Mouse (Mus musculus) forebrain, embryonic 10.5 days (tissue): ENCODE results near the gene Sfrp2. TPM values are rescaled to one million over a fixed set of nuclear protein-coding genes. Genes with fewer than 3 reads are reported as not detected.

Source experiments
- DNase-seq: peaks from one replicate; pipeline ENCODE4 v3.0.0-alpha.2; 2017; ENCODE audit warnings: low spot score; ENCODE audit errors: extremely low spot score
- H3K27ac ChIP-seq: fragments of 300-500 bp; sonication (generic); 2 replicates; pipeline ENCODE4 v1.5.1; 2016; ENCODE audit warnings: mild to moderate bottlenecking
- H3K27me3 ChIP-seq: fragments of 300-500 bp; sonication (generic); 2 replicates; pipeline ENCODE4 v1.6.1; 2016; ENCODE audit warnings: mild to moderate bottlenecking; ENCODE audit not compliant: poor library complexity, severe bottlenecking
- H3K36me3 ChIP-seq: fragments of 300-500 bp; sonication (generic); replicated peaks from 2 replicates; pipeline ENCODE4 v1.6.1; 2016; ENCODE audit warnings: mild to moderate bottlenecking, moderate library complexity
- H3K4me1 ChIP-seq: fragments of 300-500 bp; sonication (generic); 2 replicates; pipeline ENCODE4 v1.6.1; 2016
- H3K4me3 ChIP-seq: fragments of 300-500 bp; sonication (generic); 2 replicates; pipeline ENCODE4 v1.5.1; 2016; ENCODE audit warnings: mild to moderate bottlenecking, moderate library complexity
- H3K9me3 ChIP-seq: fragments of 300-500 bp; sonication (generic); 2 replicates; pipeline ENCODE4 v1.6.1; 2016; ENCODE audit warnings: mild to moderate bottlenecking, moderate library complexity
- WGBS: fragments of 180-500 bp; shearing (Covaris S2); methylation state at CpG from one replicate; pipeline ENCODE4 v1.1.7; 2016; 5-methylcytosine and 5-hydroxymethylcytosine counted together
- polyA plus RNA-seq: library from polyadenylated mRNA; unstranded; fragments of >200 nt; fragmentation: Nextera tagmentation; extraction: Ambion mirVana; gene quantifications from 2 replicates; pipeline ENCODE4 v1.2.1, GENCODE M21; 2016

Sfrp2 gene
- polyA plus RNA-seq, 1 experiment from 2014 or later = 121 TPM

- WGBS = 86% methylated on average over 10 of the region's 10 CpGs
- Histone ChIP-seq H3K36me3 (peaks cover under 1% of the 10 kb centered on the region; the same call in 1 of the 2 replicates), H3K27ac (no peak overlapping the region), H3K9me3 (peaks cover 1% of the 10 kb centered on the region; the same call in 1 of the 2 replicates), H3K4me1 (peaks cover 41% of the 10 kb centered on the region), H3K4me3 (no peak overlapping the region), H3K27me3 (no peaks in the 10 kb centered on the region)
- no peak for DNase-seq
Observed at GRCm38 (mm10) chr3:83781460-83782222, 15.5 kb downstream of the Sfrp2 start.

DNA sequence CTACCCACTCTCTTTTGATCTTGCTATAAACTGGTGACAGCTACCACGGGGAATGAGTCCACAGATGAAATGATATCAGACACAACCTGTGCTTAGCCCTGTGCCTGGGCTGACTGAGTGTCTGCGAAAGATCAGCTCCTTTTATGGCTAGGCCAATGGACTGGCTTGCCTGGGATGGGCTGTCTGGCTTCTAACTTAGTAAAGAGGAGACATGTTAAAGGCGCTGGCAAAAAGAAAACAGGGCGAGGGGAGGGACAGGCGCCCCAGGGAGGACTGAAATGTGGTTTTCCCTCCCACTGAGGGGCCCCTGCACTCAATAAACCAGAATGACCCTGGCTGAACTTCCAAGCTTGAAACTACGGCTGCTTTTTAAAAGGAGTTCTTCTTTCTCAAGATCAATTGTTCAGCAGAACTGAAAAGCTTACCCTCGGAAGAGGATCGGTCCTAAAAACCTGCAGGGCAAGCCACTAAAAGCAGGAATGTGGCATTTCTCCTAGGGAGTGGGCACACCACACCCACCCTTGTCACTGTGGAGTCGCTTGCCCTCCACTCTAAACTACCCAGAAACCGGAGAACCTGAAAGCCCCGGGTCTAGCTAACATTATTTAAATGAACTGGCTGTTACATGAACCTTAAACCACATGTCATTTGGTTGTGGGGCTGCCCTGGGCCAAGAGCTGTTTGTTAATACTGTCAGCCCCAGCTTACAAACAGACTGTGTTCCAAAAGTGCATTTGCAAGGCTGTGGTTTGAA, 17.8 kb downstream of the Sfrp2 start:
- H3K4me1 ChIP-seq = peaks cover 40% of the 10 kb centered on the region
- 0 out of 2 replicates have a peak overlapping the region, but pooled peaks have one; percentile 9 for H3K4me3 ChIP-seq
- H3K9me3 ChIP-seq = peaks cover 8% of the 10 kb centered on the region; the same call in 1 of the 2 replicates
- DNase-seq = no peak
- 9% methylated on average over 11 of the region's 11 CpGs for WGBS
- H3K27ac ChIP-seq = peak overlapping the region; percentile 71
- H3K27me3 ChIP-seq = peaks cover 14% of the 10 kb centered on the region
- H3K36me3 ChIP-seq = peaks cover 3% of the 10 kb centered on the region; the same call in 1 of the 2 replicates

DNA sequence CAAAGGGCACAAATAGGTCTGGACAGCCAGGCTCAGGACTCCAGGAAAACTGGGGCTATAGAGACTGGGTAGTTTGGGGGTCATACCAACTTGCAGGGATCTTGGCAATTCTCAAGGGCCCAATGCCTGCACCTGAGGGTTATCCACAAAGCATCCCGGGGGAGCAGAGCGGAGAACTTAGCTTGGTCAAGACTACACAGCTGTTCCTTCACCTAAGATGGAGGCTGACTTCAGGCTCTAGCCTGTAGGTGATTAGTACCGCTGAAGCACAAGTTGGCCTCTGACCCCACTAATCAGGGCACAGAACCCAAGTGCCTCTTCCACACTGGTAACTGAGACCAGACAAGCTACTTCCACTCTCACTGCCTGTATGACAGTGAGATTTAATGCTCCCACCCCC, 18.6 kb downstream of the Sfrp2 start:
- Histone ChIP-seq H3K4me1 (peaks cover 43% of the 10 kb centered on the region), H3K27ac (peak overlapping the region; percentile 71), H3K9me3 (peaks cover 8% of the 10 kb centered on the region; the same call in 1 of the 2 replicates), H3K36me3 (peaks cover 3% of the 10 kb centered on the region; the same call in 1 of the 2 replicates), H3K27me3 (peaks cover 22% of the 10 kb centered on the region), H3K4me3 (no peak overlapping the region)
- 60% methylated on average over 3 of the region's 3 CpGs for WGBS
- DNase-seq = no peak

- WGBS = 31% methylated on average over 2 of the region's 2 CpGs
Observed at GRCm38 (mm10) chr3:83787086-83787485, 21.0 kb downstream of the Sfrp2 start.

GRCm38 (mm10) chr3:83787776-83788305, 21.7 kb downstream of the Sfrp2 start:
- Histone ChIP-seq H3K27ac (no peak overlapping the region), H3K4me3 (no peak overlapping the region), H3K27me3 (peaks cover 34% of the 10 kb centered on the region), H3K9me3 (peaks cover 8% of the 10 kb centered on the region; the same call in 1 of the 2 replicates), H3K4me1 (peaks cover 41% of the 10 kb centered on the region), H3K36me3 (peaks cover 3% of the 10 kb centered on the region; the same call in 1 of the 2 replicates)
- DNase-seq = no peak
- whole genome bisulfite sequencing = 84% methylated on average over 7 of the region's 7 CpGs

More at GRCm38 (mm10) chr3:83787086-83787485, 21.0 kb downstream of the Sfrp2 start:
- Histone ChIP-seq H3K27ac (no peak overlapping the region), H3K4me3 (no peak overlapping the region), H3K36me3 (peaks cover 3% of the 10 kb centered on the region; the same call in 1 of the 2 replicates), H3K4me1 (peaks cover 48% of the 10 kb centered on the region), H3K9me3 (peaks cover 8% of the 10 kb centered on the region; the same call in 1 of the 2 replicates), H3K27me3 (peaks cover 34% of the 10 kb centered on the region)
- no peak for DNase-seq

DNA sequence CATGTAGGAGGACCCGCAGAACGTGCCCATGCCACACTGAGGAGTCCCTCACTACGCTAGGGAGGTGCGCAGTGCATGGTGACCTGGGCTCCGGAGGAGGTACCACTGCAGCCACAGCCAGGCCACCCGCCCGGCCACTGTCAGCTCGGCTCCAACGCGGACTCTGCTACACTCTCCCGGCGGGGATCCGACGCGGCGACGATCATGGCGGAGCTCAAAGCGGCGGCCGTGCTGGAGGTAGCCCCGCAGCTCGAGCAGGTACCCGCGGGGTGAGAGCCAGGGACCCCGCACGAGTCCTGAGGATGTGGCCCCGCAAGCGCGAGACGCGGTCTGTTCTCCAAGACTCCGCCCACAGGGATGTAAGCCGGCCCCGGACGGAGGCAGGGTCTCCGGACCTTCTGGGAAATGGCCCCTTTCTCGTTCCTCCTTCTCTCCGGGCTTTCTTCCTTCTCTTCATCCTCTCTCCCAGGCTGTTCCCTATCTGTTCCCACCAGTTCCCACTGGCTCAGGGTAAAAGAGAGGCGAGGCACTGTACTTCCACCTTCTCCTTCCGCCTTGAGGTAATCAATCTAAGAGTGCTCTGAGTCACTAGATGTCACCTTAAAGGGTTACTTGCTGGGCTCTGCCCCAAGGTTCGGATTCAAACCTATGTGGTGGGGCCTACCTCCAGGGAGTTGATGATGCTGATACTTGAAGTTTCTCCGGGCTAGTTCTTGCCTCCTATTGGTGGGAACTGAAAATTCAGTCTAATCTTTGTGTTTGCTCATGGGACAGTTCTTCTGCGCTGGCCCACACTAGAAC, 23.7 kb downstream of the Sfrp2 start:
- DNase-seq = peak; percentile 49
- Histone ChIP-seq H3K9me3 (peaks cover 8% of the 10 kb centered on the region; the same call in 1 of the 2 replicates), H3K36me3 (peaks cover 3% of the 10 kb centered on the region; the same call in 1 of the 2 replicates), H3K4me1 (peaks cover 21% of the 10 kb centered on the region), H3K27me3 (peaks cover 34% of the 10 kb centered on the region), H3K27ac (peak overlapping the region; percentile 85), H3K4me3 (peak overlapping the region; percentile 75)
- 3% methylated on average over 44 of the region's 44 CpGs for WGBS

- Histone ChIP-seq H3K27ac (no peak overlapping the region), H3K4me1 (peaks cover 14% of the 10 kb centered on the region), H3K4me3 (no peak overlapping the region), H3K9me3 (peaks cover 8% of the 10 kb centered on the region; the same call in 1 of the 2 replicates), H3K27me3 (peaks cover 34% of the 10 kb centered on the region), H3K36me3 (0 out of 2 replicates have a peak, but pooled peaks cover 3% of the 10 kb centered on the region)
- 59% methylated on average over 3 of the region's 3 CpGs for WGBS
- no peak for DNase-seq
Observed at GRCm38 (mm10) chr3:83791444-83791843, 25.3 kb downstream of the Sfrp2 start.

DNA sequence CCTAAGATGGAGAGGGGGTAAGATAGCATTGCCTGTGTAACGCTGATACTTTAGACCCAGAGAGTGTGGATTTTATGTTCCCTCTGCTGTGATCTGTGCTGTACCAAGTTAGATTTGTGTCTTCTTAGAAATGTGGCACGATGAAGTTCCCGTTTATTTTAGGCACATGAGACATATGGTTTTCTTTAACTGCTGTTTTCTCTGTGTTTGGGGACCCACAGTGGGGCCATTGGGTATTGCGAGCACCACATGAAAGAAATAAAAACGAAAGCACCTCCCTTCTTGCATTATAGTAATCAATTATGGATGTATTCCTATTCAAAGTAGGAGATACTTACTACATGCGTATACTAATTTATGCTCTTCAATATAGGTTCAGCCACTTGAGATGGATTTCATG, 31.0 kb downstream of the Sfrp2 start:
- no peak for DNase-seq
- Histone ChIP-seq H3K9me3 (peaks cover 6% of the 10 kb centered on the region; the same call in 1 of the 2 replicates), H3K27me3 (no peaks in the 10 kb centered on the region; the same call in 1 of the 2 replicates), H3K27ac (no peak overlapping the region), H3K4me1 (0 out of 2 replicates have a peak, but pooled peaks cover 5% of the 10 kb centered on the region), H3K36me3 (no peaks in the 10 kb centered on the region), H3K4me3 (no peak overlapping the region)
- 72% methylated on average over 6 of the region's 6 CpGs for WGBS

GRCm38 (mm10) chr3:83797828-83798227, 31.7 kb downstream of the Sfrp2 start:
- WGBS = 7% methylated on average over 10 of the region's 10 CpGs
- H3K9me3 ChIP-seq = peaks cover 6% of the 10 kb centered on the region; the same call in 1 of the 2 replicates
- H3K4me1 ChIP-seq = 0 out of 2 replicates have a peak, but pooled peaks cover 5% of the 10 kb centered on the region
- H3K36me3 ChIP-seq = no peaks in the 10 kb centered on the region
- no peaks in the 10 kb centered on the region; the same call in 1 of the 2 replicates for H3K27me3 ChIP-seq
- no peak overlapping the region for H3K27ac ChIP-seq
- no peak overlapping the region for H3K4me3 ChIP-seq
- peak; percentile 73 for DNase-seq

GRCm38 (mm10) chr3:83799486-83799885, 33.4 kb downstream of the Sfrp2 start:
- Histone ChIP-seq H3K27me3 (no peaks in the 10 kb centered on the region; the same call in 1 of the 2 replicates), H3K4me3 (no peak overlapping the region), H3K9me3 (peaks cover 6% of the 10 kb centered on the region; the same call in 1 of the 2 replicates), H3K36me3 (no peaks in the 10 kb centered on the region), H3K4me1 (0 out of 2 replicates have a peak, but pooled peaks cover 5% of the 10 kb centered on the region), H3K27ac (no peak overlapping the region)
- no peak for DNase-seq
- 92% methylated on average over 7 of the region's 7 CpGs for WGBS

GRCm38 (mm10) chr3:83801649-83802155, 35.6 kb downstream of the Sfrp2 start:
- Histone ChIP-seq H3K9me3 (peaks cover 6% of the 10 kb centered on the region; the same call in 1 of the 2 replicates), H3K4me3 (no peak overlapping the region), H3K4me1 (0 out of 2 replicates have a peak, but pooled peaks cover 5% of the 10 kb centered on the region), H3K27me3 (no peaks in the 10 kb centered on the region; the same call in 1 of the 2 replicates), H3K27ac (no peak overlapping the region), H3K36me3 (no peaks in the 10 kb centered on the region)
- DNase-seq = no peak
- 95% methylated on average over 4 of the region's 4 CpGs for WGBS
